Mouse (Mus musculus) cerebellum, adult 9-11 months (tissue): ENCODE data around the gene Nos1ap.
A peak's percentile ranks its signal among the peaks of the same experiment; 100 is the strongest.

Experiments used
- DNase-seq: peaks from one replicate; pipeline ENCODE4 v3.0.0; 2022

Gene Nos1ap

GRCm38 (mm10) chr1:170455387-170455786 is 134.3 kb downstream of the Nos1ap start:
- DNase-seq, result no peak

GRCm38 (mm10) chr1:170453455-170453854 is 136.2 kb downstream of the Nos1ap start:
- DNase-seq, result no peak

- DNase-seq, result no peak
These were observed 141.4 kb downstream of the Nos1ap start for GRCm38 (mm10) chr1:170448244-170448643.

- DNase-seq, result no peak
These were observed 144.2 kb downstream of the Nos1ap start for GRCm38 (mm10) chr1:170445458-170445857.

GRCm38 (mm10) chr1:170440367-170440766 is 149.3 kb downstream of the Nos1ap start:
- DNase-seq, result no peak

GRCm38 (mm10) chr1:170438471-170439151 is 151.1 kb downstream of the Nos1ap start:
- DNase-seq, result no peak

- DNase-seq, result no peak
These were observed 155.5 kb downstream of the Nos1ap start for GRCm38 (mm10) chr1:170434146-170434545.

- no peak for DNase-seq
These were observed 156.0 kb downstream of the Nos1ap start for GRCm38 (mm10) chr1:170433661-170434060.

GRCm38 (mm10) chr1:170432288-170432687 is 157.4 kb downstream of the Nos1ap start:
- no peak for DNase-seq

GRCm38 (mm10) chr1:170431312-170431711 is 158.3 kb downstream of the Nos1ap start:
- peak; percentile 22 for DNase-seq

GRCm38 (mm10) chr1:170430660-170431059 is 159.0 kb downstream of the Nos1ap start:
- no peak for DNase-seq

- DNase-seq, result no peak
These were observed 160.0 kb downstream of the Nos1ap start for GRCm38 (mm10) chr1:170429656-170430055.

- DNase-seq, result no peak
These were observed 161.5 kb downstream of the Nos1ap start for GRCm38 (mm10) chr1:170428141-170428540.

- peak; percentile 49 for DNase-seq
These were observed 165.3 kb downstream of the Nos1ap start for GRCm38 (mm10) chr1:170424258-170424889.

GRCm38 (mm10) chr1:170423048-170423447 is 166.6 kb downstream of the Nos1ap start:
- no peak for DNase-seq

- no peak for DNase-seq
These were observed 167.5 kb downstream of the Nos1ap start for GRCm38 (mm10) chr1:170422188-170422587.

- no peak for DNase-seq
These were observed 169.7 kb downstream of the Nos1ap start for GRCm38 (mm10) chr1:170419961-170420360.

GRCm38 (mm10) chr1:170418131-170418530 is 171.5 kb downstream of the Nos1ap start:
- no peak for DNase-seq

GRCm38 (mm10) chr1:170416967-170417366 is 172.7 kb downstream of the Nos1ap start:
- no peak for DNase-seq

GRCm38 (mm10) chr1:170416206-170416605 is 173.5 kb downstream of the Nos1ap start:
- DNase-seq, result no peak

- no peak for DNase-seq
These were observed 174.3 kb downstream of the Nos1ap start for GRCm38 (mm10) chr1:170415395-170415794.

- DNase-seq, result no peak
These were observed 179.1 kb downstream of the Nos1ap start for GRCm38 (mm10) chr1:170410402-170411191.

GRCm38 (mm10) chr1:170409091-170409490 is 180.6 kb downstream of the Nos1ap start:
- no peak for DNase-seq

- no peak for DNase-seq
These were observed 182.7 kb downstream of the Nos1ap start for GRCm38 (mm10) chr1:170406921-170407320.
